Mouse (Mus musculus) midbrain, embryonic 13.5 days (tissue): Measurements from ENCODE around the gene Tex26. TPM values are rescaled to one million over a fixed set of nuclear protein-coding genes. Genes with fewer than 3 reads are reported as not detected.

Source experiments
- ATAC-seq: fragments of 200-750 bp; cut with Nextera tagmentation; 2 replicates; pipeline ENCODE4 v1.8.0; 2017; ENCODE audit warnings: mild to moderate bottlenecking, moderate TSS enrichment, moderate library complexity
- H3K27ac ChIP-seq: fragments of 300-500 bp; sonication (generic); 2 replicates; pipeline ENCODE4 v1.5.1; 2015; ENCODE audit warnings: inconsistent platforms, mild to moderate bottlenecking, moderate library complexity
- H3K27me3 ChIP-seq: fragments of 300-500 bp; sonication (generic); 2 replicates; pipeline ENCODE4 v1.6.1; 2015; ENCODE audit warnings: mild to moderate bottlenecking, inconsistent platforms
- H3K36me3 ChIP-seq: fragments of 300-500 bp; sonication (generic); 2 replicates; pipeline ENCODE4 v1.6.1; 2015; ENCODE audit warnings: mild to moderate bottlenecking, inconsistent platforms
- H3K4me1 ChIP-seq: fragments of 300-500 bp; sonication (generic); replicated peaks from 2 replicates; pipeline ENCODE4 v1.6.1; 2015; ENCODE audit warnings: inconsistent platforms
- H3K4me2 ChIP-seq: fragments of 300-500 bp; sonication (generic); replicated peaks from 2 replicates; pipeline ENCODE4 v1.6.1; 2015; ENCODE audit warnings: moderate library complexity, mild to moderate bottlenecking, inconsistent platforms
- H3K4me3 ChIP-seq: fragments of 300-500 bp; sonication (generic); replicated peaks from 2 replicates; pipeline ENCODE4 v1.5.1; 2015; ENCODE audit warnings: mild to moderate bottlenecking, inconsistent platforms
- H3K9ac ChIP-seq: fragments of 300-500 bp; sonication (generic); replicated peaks from 2 replicates; pipeline ENCODE4 v1.6.1; 2015; ENCODE audit warnings: mild to moderate bottlenecking, inconsistent platforms
- H3K9me3 ChIP-seq: fragments of 300-500 bp; sonication (generic); 2 replicates; pipeline ENCODE4 v1.6.1; 2016; ENCODE audit warnings: mild to moderate bottlenecking, inconsistent platforms
- WGBS: fragments of 180-500 bp; shearing (Covaris S2); methylation state at CpG from one replicate; pipeline ENCODE4 v1.1.7; 2015; 5-methylcytosine and 5-hydroxymethylcytosine counted together
- polyA plus RNA-seq: library from polyadenylated mRNA; unstranded; fragments of >200 nt; fragmentation: Nextera tagmentation; extraction: Ambion mirVana; gene quantifications from 2 replicates; pipeline ENCODE4 v1.2.1, GENCODE M21; 2015

Gene Tex26
- polyA plus RNA-seq, 1 experiment from 2014 or later = 2.3 TPM

- no peaks in the 10 kb centered on the region for H3K9me3 ChIP-seq
- H3K9ac ChIP-seq = no peak overlapping the region
- H3K36me3 ChIP-seq = no peaks in the 10 kb centered on the region
- peaks cover 8% of the 10 kb centered on the region; the same call in 1 of the 2 replicates for H3K27me3 ChIP-seq
- no peak overlapping the region for H3K4me2 ChIP-seq
- peaks cover 29% of the 10 kb centered on the region for H3K4me1 ChIP-seq
- no peak overlapping the region for H3K4me3 ChIP-seq
- no peak for ATAC-seq
- peak overlapping the region; percentile 79 for H3K27ac ChIP-seq
- WGBS = 49% methylated on average over 2 of the region's 3 CpGs
Observed at GRCm38 (mm10) chr5:149514890-149515289, 75.4 kb downstream of the Tex26 start.

- Histone ChIP-seq H3K4me2 (no peak overlapping the region), H3K9ac (no peak overlapping the region), H3K36me3 (no peaks in the 10 kb centered on the region), H3K9me3 (no peaks in the 10 kb centered on the region), H3K4me1 (peaks cover 34% of the 10 kb centered on the region), H3K27ac (no peak overlapping the region), H3K27me3 (peaks cover 5% of the 10 kb centered on the region; the same call in 1 of the 2 replicates), H3K4me3 (no peak overlapping the region)
- WGBS = 64% methylated on average over 6 of the region's 6 CpGs
- ATAC-seq = no peak
Observed at GRCm38 (mm10) chr5:149517116-149517515, 77.7 kb downstream of the Tex26 start.

Other genes with a start within 250 kb of the Tex26 start
- 8.6 and 9.1 TPM in 2 replicates for gene Alox5ap, start 174.9 kb upstream of the Tex26 start, polyA plus RNA-seq
- gene Medag, start 27.9 kb upstream of the Tex26 start, polyA plus RNA-seq = 1.9 and 2.3 TPM in 2 replicates
- 0.11 TPM in 1 of 2 replicates, not detected in the other for gene Wdr95, start 89.0 kb downstream of the Tex26 start, polyA plus RNA-seq
- 90.5 and 101 TPM in 2 replicates for gene Hsph1, start 196.7 kb downstream of the Tex26 start, polyA plus RNA-seq
- gene B3glct, start 238.6 kb downstream of the Tex26 start, polyA plus RNA-seq = 13.6 and 13.9 TPM in 2 replicates